Comparison of ENCODE assay signal across 14 mouse cellular contexts in genomic region chr19:12483782-12484181, GRCm38 (mm10). TPM values are rescaled to one million over a fixed set of nuclear protein-coding genes. Genes with fewer than 3 reads are reported as not detected.
DNase-seq lines count a peak whose midpoint lies in the region; ATAC-seq lines count a peak whose summit lies in the region.
"Had no signal": no experiment of that assay in that cellular context is flagged by ENCODE, and none has a peak within 500 bp of the region (broad histone marks: within the 10 kb centered on the region; RNA-seq: fewer than 3 reads in every experiment).

No protein-coding gene starts in this region.

- peak; percentile 44 for DNase-seq in adrenal gland, postnatal 10 days
- no peak for DNase-seq in adrenal gland, postnatal 14 days
- peak; percentile 43 for DNase-seq in kidney, adult 9 months
- no peak for DNase-seq in kidney, adult 11 months
- DNase-seq in lung, postnatal 10 days = peak; percentile 69
- no peak for DNase-seq in thymus, postnatal 10 days (ENCODE audit: low spot score in 2 of 2)
- DNase-seq in embryo, embryonic 9.5 days (ENCODE audit: extremely low spot score) = no peak

- H3K36me3 ChIP-seq in heart, embryonic 16.5 days (ENCODE audit: control insufficient read depth, insufficient read depth) = no peaks in the 10 kb centered on the region

- 44% methylated on average over 4 of the region's 4 CpGs for WGBS in heart, embryonic 16.5 days

- ATAC-seq in heart, embryonic 16.5 days (replicated peaks; ENCODE audit: extremely low read depth, insufficient read depth, low FRiP score) = no peak
- ATAC-seq: forebrain, embryonic 16.5 days; intestine, embryonic 15.5 days had no signal

- peaks cover 18% of the 10 kb centered on the region for H3K4me1 ChIP-seq in heart, embryonic 16.5 days (ENCODE audit: control insufficient read depth, insufficient read depth, low read length)

- H3K4me3 ChIP-seq in heart, embryonic 16.5 days (ENCODE audit: low read length) = no peak overlapping the region
- H3K4me3 ChIP-seq: embryonic facial prominence, embryonic 12.5 days; intestine, embryonic 15.5 days had no signal

- H3K27ac ChIP-seq in heart, embryonic 16.5 days (ENCODE audit: low read length) = 0 out of 2 replicates have a peak overlapping the region, but pooled peaks have one; percentile 1
- H3K27ac ChIP-seq: embryonic facial prominence, embryonic 12.5 days; intestine, embryonic 15.5 days had no signal

- no peak overlapping the region for H3K9ac ChIP-seq in heart, embryonic 16.5 days (ENCODE audit: low read length)
- H3K9ac ChIP-seq: embryonic facial prominence, embryonic 12.5 days; intestine, embryonic 15.5 days had no signal

- no peak overlapping the region for H3K4me2 ChIP-seq in heart, embryonic 16.5 days (ENCODE audit: low read depth, low read length)
- H3K4me2 ChIP-seq: embryonic facial prominence, embryonic 12.5 days; intestine, embryonic 15.5 days had no signal

- H3K9me3 ChIP-seq in heart, embryonic 16.5 days (replicated peaks; ENCODE audit: control insufficient read depth, low read length) = no peaks in the 10 kb centered on the region
- H3K9me3 ChIP-seq: embryonic facial prominence, embryonic 12.5 days; intestine, embryonic 15.5 days had no signal

- H3K27me3 ChIP-seq in heart, embryonic 16.5 days (ENCODE audit: control insufficient read depth, insufficient read depth, low read length) = no peaks in the 10 kb centered on the region
- H3K27me3 ChIP-seq: embryonic facial prominence, embryonic 12.5 days; intestine, embryonic 15.5 days had no signal

RNA-seq across cellular contexts. Expression of gene Dtx4, which starts 17.5 kb away (rescaled TPM):
- total RNA-seq in adrenal gland, postnatal 10 days (2021) = 10 to 100 TPM; 22.5 to 24.4 TPM
- 19.7 and 24.6 TPM in 2 replicates for total RNA-seq in adrenal gland, postnatal 14 days (2021)
- 2.6 and 3.2 TPM in 2 replicates for polyA plus RNA-seq in heart, embryonic 16.5 days (2015; fragmentation: Nextera tagmentation; extraction: Ambion mirVana)
- total RNA-seq: megakaryocyte-erythroid progenitor cell, adult 5-6 weeks had no signal

RNA-seq across cellular contexts. Expression of gene Mpeg1, which starts 23.2 kb away (rescaled TPM):
- total RNA-seq in adrenal gland, postnatal 10 days (2021) = 10 to 100 TPM; 15.1 to 16.1 TPM
- total RNA-seq in adrenal gland, postnatal 14 days (2021) = 10.8 and 18.2 TPM in 2 replicates
- 0.37 and 0.41 TPM in 2 replicates for polyA plus RNA-seq in heart, embryonic 16.5 days (2015; fragmentation: Nextera tagmentation; extraction: Ambion mirVana)

RNA-seq across cellular contexts. Expression of gene Pfpl, which starts 56.1 kb away (rescaled TPM):
- not detected for total RNA-seq in adrenal gland, postnatal 10 days (2021)
- total RNA-seq in adrenal gland, postnatal 14 days (2021) = not detected in 2 replicates
- polyA plus RNA-seq in heart, embryonic 16.5 days (2015; fragmentation: Nextera tagmentation; extraction: Ambion mirVana) = not detected in 2 replicates
- total RNA-seq: ES-E14; left cerebral cortex, postnatal 25 days; megakaryocyte-erythroid progenitor cell, adult 5-6 weeks had no signal
- polyA plus RNA-seq: embryonic facial prominence, embryonic 12.5 days; forebrain, embryonic 16.5 days; intestine, embryonic 15.5 days had no signal

Comparison
In these comparisons a context has a peak if more than half of its experiments do, and no peak if none do; other contexts are left out.
1. DNase-seq: peak in adrenal gland, postnatal 10 days (single experiment), kidney, adult 9 months (single experiment) and lung, postnatal 10 days (single experiment); none in adrenal gland, postnatal 14 days (single experiment), kidney, adult 11 months (single experiment), thymus, postnatal 10 days (0 of 2) and embryo, embryonic 9.5 days (single experiment).